Mouse (Mus musculus) megakaryocyte, embryonic 14.5 days (primary cell): ENCODE measurements around the gene Cyp2w1.

ENCODE experiments used
- FLI1 ChIP-seq: IDR thresholded peaks from 2 replicates; pipeline ENCODE4 v1.6.1; 2012; ENCODE audit warnings: low read length, inconsistent platforms, mixed read lengths
- GATA1 ChIP-seq: IDR thresholded peaks from 3 replicates; pipeline ENCODE4 v1.6.1; 2012; ENCODE audit warnings: mixed read lengths, low read length, inconsistent platforms, borderline replicate concordance

DNA sequence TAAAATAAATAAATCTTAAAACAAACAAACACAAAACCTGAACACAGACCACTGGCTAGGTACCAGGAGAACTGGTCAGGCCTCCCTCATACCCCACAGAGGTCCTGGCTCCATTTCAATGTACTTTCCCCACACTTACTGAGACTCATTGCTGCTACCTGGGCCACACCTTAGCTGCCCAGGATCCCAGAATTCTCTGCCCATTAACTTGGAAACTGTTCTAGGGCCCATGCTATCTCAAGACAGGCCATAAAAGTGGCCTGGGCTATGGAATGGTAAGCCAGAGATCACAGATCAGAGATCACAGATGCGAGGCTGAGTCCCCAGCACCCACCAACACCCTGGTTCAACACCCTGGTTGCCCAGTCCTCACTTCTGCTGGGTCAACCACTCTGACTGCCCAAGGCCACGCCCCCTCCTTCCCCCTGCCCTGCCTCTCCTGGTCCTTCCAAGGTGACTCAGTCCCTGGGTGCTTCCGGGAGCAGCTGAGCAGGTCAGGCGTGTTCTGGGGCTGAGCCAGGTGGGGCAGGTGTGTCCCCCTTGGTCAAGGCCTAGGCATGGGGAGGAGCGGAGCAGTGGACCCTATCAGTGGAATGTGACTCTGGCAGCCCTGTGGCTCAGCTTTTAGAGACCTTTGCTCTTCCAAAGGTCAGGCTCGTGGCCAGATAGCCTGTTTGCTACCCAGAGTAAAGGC is 35.3 kb upstream of the Cyp2w1 start:
- TF ChIP-seq GATA1 (no peak), FLI1 (no peak)
